Mouse (Mus musculus): ENCODE measurements at regions not wholly inside any gene's neighbourhood (a gene's known extent, or its start where the extent isn't known, plus 50 kb on each side); places are given as distances from the start of the nearest gene placed in this dataset.

DNA sequence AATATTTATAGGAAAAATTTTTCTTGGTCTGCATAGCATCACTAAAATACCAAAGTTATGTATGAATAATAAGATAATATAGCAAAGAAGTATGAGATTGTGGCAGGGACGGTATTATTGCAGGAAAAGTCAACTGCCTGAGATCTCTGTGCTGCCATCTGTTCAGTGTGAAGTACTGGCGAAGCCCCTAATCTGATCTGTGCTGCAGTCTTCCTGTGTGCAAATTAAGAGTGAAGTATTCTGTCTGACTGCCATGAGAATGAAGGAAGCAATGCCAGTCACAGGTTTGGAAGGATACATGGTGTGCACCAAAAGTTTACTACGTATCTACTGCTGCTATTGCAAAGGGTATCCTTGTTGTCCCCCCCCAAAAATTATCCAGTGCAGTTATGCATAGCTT lies 501.5 kb downstream of the Rab28 start:
- DNase-seq (ENCODE audit: low spot score) (no peak), ATAC-seq (ENCODE audit: low FRiP score) (no peak)
- Histone ChIP-seq H3K27me3 (ENCODE audit: control insufficient read depth, insufficient read depth, low read length) (no peaks in the 10 kb centered on the region), H3K4me2 (replicated peaks; ENCODE audit: low read depth, low read length) (no peak overlapping the region), H3K9ac (ENCODE audit: low read depth, low read length) (no peak overlapping the region), H3K4me3 (ENCODE audit: low read depth, low read length) (no peak overlapping the region), H3K4me1 (replicated peaks; ENCODE audit: control insufficient read depth, insufficient read depth, low read length) (no peaks in the 10 kb centered on the region), H3K27ac (ENCODE audit: low read depth, low read length) (no peak overlapping the region), H3K36me3 (ENCODE audit: control insufficient read depth, insufficient read depth, low read length) (no peaks in the 10 kb centered on the region), H3K9me3 (ENCODE audit: control insufficient read depth, low read length) (no peaks in the 10 kb centered on the region)
- WGBS, result 91% methylated on average over 3 of the region's 3 CpGs

DNA sequence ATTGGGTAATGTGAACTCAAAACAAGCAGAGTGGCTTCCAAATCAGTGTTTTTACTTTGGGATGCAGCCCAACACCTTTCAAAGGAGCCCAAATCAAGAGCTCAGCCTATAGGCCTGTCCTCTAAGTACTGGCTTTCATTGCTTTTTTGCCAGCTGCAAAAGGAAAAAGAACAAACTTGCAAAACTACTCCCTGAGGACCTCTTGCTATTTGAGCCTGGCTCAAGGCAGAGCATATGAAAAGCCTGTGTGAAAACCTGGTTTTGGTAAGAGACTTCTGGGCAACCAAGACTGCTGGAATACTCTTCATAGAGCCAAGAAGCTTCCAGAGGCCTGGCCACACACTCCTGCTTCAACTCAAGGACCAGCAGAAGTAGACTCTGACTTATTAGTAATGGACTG lies 503.5 kb downstream of the Rab28 start:
- ATAC-seq (ENCODE audit: low FRiP score) (no peak), DNase-seq (ENCODE audit: low spot score) (no peak)
- Histone ChIP-seq H3K9ac (ENCODE audit: low read depth, low read length) (no peak overlapping the region), H3K27me3 (ENCODE audit: control insufficient read depth, insufficient read depth, low read length) (no peaks in the 10 kb centered on the region), H3K4me2 (replicated peaks; ENCODE audit: low read depth, low read length) (no peak overlapping the region), H3K27ac (ENCODE audit: low read depth, low read length) (no peak overlapping the region), H3K4me1 (replicated peaks; ENCODE audit: control insufficient read depth, insufficient read depth, low read length) (no peaks in the 10 kb centered on the region), H3K9me3 (ENCODE audit: control insufficient read depth, low read length) (no peaks in the 10 kb centered on the region), H3K36me3 (ENCODE audit: control insufficient read depth, insufficient read depth, low read length) (no peaks in the 10 kb centered on the region), H3K4me3 (ENCODE audit: low read depth, low read length) (no peak overlapping the region)

- 70% methylated on average over 5 of the region's 5 CpGs for WGBS
- no peaks in the 10 kb centered on the region for H3K36me3 ChIP-seq (ENCODE audit: control insufficient read depth, insufficient read depth, low read length)
- no peak for ATAC-seq (ENCODE audit: low FRiP score)
- H3K4me1 ChIP-seq (replicated peaks; ENCODE audit: control insufficient read depth, insufficient read depth, low read length), result no peaks in the 10 kb centered on the region
- no peaks in the 10 kb centered on the region for H3K9me3 ChIP-seq (ENCODE audit: control insufficient read depth, low read length)
- H3K27ac ChIP-seq (ENCODE audit: low read depth, low read length), result no peak overlapping the region
- no peaks in the 10 kb centered on the region for H3K27me3 ChIP-seq (ENCODE audit: control insufficient read depth, insufficient read depth, low read length)
- no peak for DNase-seq (ENCODE audit: low spot score)
- no peak overlapping the region for H3K9ac ChIP-seq (ENCODE audit: low read depth, low read length)
- H3K4me3 ChIP-seq (ENCODE audit: low read depth, low read length), result no peak overlapping the region
- H3K4me2 ChIP-seq (replicated peaks; ENCODE audit: low read depth, low read length), result no peak overlapping the region
These were observed 520.8 kb downstream of the Rab28 start for GRCm38 (mm10) chr5:41187193-41187592.

GRCm38 (mm10) chr5:41177220-41177619 lies 530.7 kb downstream of the Rab28 start:
- H3K9ac ChIP-seq (ENCODE audit: low read depth, low read length), result no peak overlapping the region
- 91% methylated on average over 3 of the region's 3 CpGs for WGBS

GRCm38 (mm10) chr5:41165870-41166626 lies 541.9 kb downstream of the Rab28 start:
- ATAC-seq (ENCODE audit: low FRiP score), result no peak
- 83% methylated on average over 14 of the region's 14 CpGs for WGBS
- H3K27ac ChIP-seq (ENCODE audit: low read depth, low read length), result no peak overlapping the region

More at GRCm38 (mm10) chr5:41177220-41177619, 530.7 kb downstream of the Rab28 start:
- no peak for DNase-seq (ENCODE audit: low spot score)
- H3K27me3 ChIP-seq (ENCODE audit: control insufficient read depth, insufficient read depth, low read length), result no peaks in the 10 kb centered on the region
- H3K4me1 ChIP-seq (replicated peaks; ENCODE audit: control insufficient read depth, insufficient read depth, low read length), result no peaks in the 10 kb centered on the region
- no peak overlapping the region for H3K4me3 ChIP-seq (ENCODE audit: low read depth, low read length)
- no peaks in the 10 kb centered on the region for H3K36me3 ChIP-seq (ENCODE audit: control insufficient read depth, insufficient read depth, low read length)
- ATAC-seq (ENCODE audit: low FRiP score), result no peak
- H3K4me2 ChIP-seq (replicated peaks; ENCODE audit: low read depth, low read length), result no peak overlapping the region
- H3K9me3 ChIP-seq (ENCODE audit: control insufficient read depth, low read length), result no peaks in the 10 kb centered on the region
- H3K27ac ChIP-seq (ENCODE audit: low read depth, low read length), result no peak overlapping the region

DNA sequence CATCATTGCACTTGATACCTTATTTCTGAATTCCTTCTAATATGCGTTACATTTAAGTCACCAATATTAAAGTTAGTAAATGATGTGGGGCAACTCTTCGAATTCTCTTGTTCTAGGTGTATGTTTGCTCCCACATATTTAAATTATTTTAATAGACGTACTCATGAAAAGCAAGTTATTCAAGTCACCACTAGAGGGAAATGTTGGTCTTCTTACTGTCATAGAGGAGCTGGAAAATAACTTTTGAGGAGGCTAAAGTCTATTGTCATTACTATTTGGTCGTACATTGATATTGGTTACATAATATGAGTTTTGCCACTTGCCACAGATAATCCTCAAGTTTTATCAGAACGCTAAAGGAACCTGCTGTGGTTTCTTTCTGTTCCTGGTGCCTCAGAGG lies 582.9 kb downstream of the Rab28 start:
- H3K27me3 ChIP-seq (ENCODE audit: control insufficient read depth, insufficient read depth, low read length), result no peaks in the 10 kb centered on the region
- WGBS, result 27% methylated on average over 5 of the region's 5 CpGs
- no peak overlapping the region for H3K4me2 ChIP-seq (replicated peaks; ENCODE audit: low read depth, low read length)
- no peaks in the 10 kb centered on the region for H3K4me1 ChIP-seq (replicated peaks; ENCODE audit: control insufficient read depth, insufficient read depth, low read length)
- ATAC-seq (ENCODE audit: low FRiP score), result no peak
- no peaks in the 10 kb centered on the region for H3K36me3 ChIP-seq (ENCODE audit: control insufficient read depth, insufficient read depth, low read length)
- H3K9ac ChIP-seq (ENCODE audit: low read depth, low read length), result no peak overlapping the region
- no peak overlapping the region for H3K27ac ChIP-seq (ENCODE audit: low read depth, low read length)
- DNase-seq (ENCODE audit: low spot score), result peak; percentile 17
- H3K4me3 ChIP-seq (ENCODE audit: low read depth, low read length), result no peak overlapping the region
- no peaks in the 10 kb centered on the region for H3K9me3 ChIP-seq (ENCODE audit: control insufficient read depth, low read length)

More at GRCm38 (mm10) chr5:41165870-41166626, 541.9 kb downstream of the Rab28 start:
- Histone ChIP-seq H3K4me2 (replicated peaks; ENCODE audit: low read depth, low read length) (no peak overlapping the region), H3K27me3 (ENCODE audit: control insufficient read depth, insufficient read depth, low read length) (no peaks in the 10 kb centered on the region), H3K4me3 (ENCODE audit: low read depth, low read length) (no peak overlapping the region), H3K36me3 (ENCODE audit: control insufficient read depth, insufficient read depth, low read length) (no peaks in the 10 kb centered on the region), H3K9ac (ENCODE audit: low read depth, low read length) (no peak overlapping the region), H3K9me3 (ENCODE audit: control insufficient read depth, low read length) (no peaks in the 10 kb centered on the region), H3K4me1 (replicated peaks; ENCODE audit: control insufficient read depth, insufficient read depth, low read length) (no peaks in the 10 kb centered on the region)
- DNase-seq (ENCODE audit: low spot score), result no peak

GRCm38 (mm10) chr5:41117658-41118057 lies 590.3 kb downstream of the Rab28 start:
- no peak overlapping the region for H3K4me2 ChIP-seq (replicated peaks; ENCODE audit: low read depth, low read length)
- H3K9ac ChIP-seq (ENCODE audit: low read depth, low read length), result no peak overlapping the region
- DNase-seq (ENCODE audit: low spot score) (no peak), ATAC-seq (ENCODE audit: low FRiP score) (no peak)
- H3K27me3 ChIP-seq (ENCODE audit: control insufficient read depth, insufficient read depth, low read length), result no peaks in the 10 kb centered on the region
- H3K27ac ChIP-seq (ENCODE audit: low read depth, low read length), result no peak overlapping the region
- H3K4me1 ChIP-seq (replicated peaks; ENCODE audit: control insufficient read depth, insufficient read depth, low read length), result no peaks in the 10 kb centered on the region
- H3K36me3 ChIP-seq (ENCODE audit: control insufficient read depth, insufficient read depth, low read length), result no peaks in the 10 kb centered on the region
- H3K4me3 ChIP-seq (ENCODE audit: low read depth, low read length), result no peak overlapping the region
- no peaks in the 10 kb centered on the region for H3K9me3 ChIP-seq (ENCODE audit: control insufficient read depth, low read length)
- 55% methylated on average over 3 of the region's 3 CpGs for WGBS

DNA sequence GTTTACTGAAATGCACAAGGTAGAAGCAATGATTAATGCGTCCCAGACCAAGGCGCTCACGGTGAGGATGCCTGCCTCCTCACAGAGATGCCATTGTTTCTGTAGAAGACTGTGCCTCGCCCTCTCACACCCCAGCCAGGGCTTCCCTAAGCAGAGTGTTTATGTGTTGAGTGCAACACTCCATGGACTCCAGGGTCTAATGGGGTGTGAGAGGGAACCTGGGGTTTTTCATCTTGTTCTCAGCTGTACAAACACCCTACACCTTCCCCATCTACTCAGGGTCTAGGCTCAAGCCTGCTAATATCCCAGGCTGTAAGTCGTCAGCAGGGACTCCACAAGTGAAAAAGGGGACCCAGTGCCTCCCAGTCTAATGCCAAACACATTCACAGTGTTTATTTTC lies 620.2 kb downstream of the Rab28 start:
- H3K9me3 ChIP-seq (ENCODE audit: control insufficient read depth, low read length), result no peaks in the 10 kb centered on the region
- ATAC-seq (ENCODE audit: low FRiP score) (no peak), DNase-seq (ENCODE audit: low spot score) (no peak)
- no peaks in the 10 kb centered on the region for H3K4me1 ChIP-seq (replicated peaks; ENCODE audit: control insufficient read depth, insufficient read depth, low read length)
- H3K4me2 ChIP-seq (replicated peaks; ENCODE audit: low read depth, low read length), result no peak overlapping the region
- WGBS, result 46% methylated on average over 5 of the region's 5 CpGs
- no peaks in the 10 kb centered on the region for H3K36me3 ChIP-seq (ENCODE audit: control insufficient read depth, insufficient read depth, low read length)
- no peak overlapping the region for H3K9ac ChIP-seq (ENCODE audit: low read depth, low read length)
- H3K4me3 ChIP-seq (ENCODE audit: low read depth, low read length), result no peak overlapping the region
- H3K27ac ChIP-seq (ENCODE audit: low read depth, low read length), result no peak overlapping the region
- no peaks in the 10 kb centered on the region for H3K27me3 ChIP-seq (ENCODE audit: control insufficient read depth, insufficient read depth, low read length)

DNA sequence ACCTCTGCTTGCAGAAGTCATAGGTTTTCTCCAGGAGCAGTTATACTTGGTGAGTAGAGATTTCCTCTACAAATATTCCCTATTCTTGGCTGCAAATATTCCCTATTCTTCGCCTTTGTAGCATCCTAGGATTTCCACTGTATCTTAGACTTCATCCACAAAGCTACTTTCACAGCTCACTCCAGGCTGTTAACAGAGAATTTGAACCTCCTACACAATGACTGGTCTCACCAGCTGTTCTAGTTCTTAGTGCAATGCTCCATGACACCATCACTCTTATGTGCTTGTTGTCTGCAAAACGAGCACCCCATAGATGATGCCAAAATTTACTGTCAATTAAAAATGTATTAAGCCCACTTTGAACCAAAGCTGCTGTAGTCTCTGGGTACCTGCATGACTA lies 631.5 kb downstream of the Rab28 start:
- Histone ChIP-seq H3K4me3 (ENCODE audit: low read depth, low read length) (no peak overlapping the region), H3K4me2 (replicated peaks; ENCODE audit: low read depth, low read length) (no peak overlapping the region), H3K27ac (ENCODE audit: low read depth, low read length) (no peak overlapping the region), H3K9ac (ENCODE audit: low read depth, low read length) (no peak overlapping the region), H3K36me3 (ENCODE audit: control insufficient read depth, insufficient read depth, low read length) (no peaks in the 10 kb centered on the region), H3K9me3 (ENCODE audit: control insufficient read depth, low read length) (no peaks in the 10 kb centered on the region), H3K4me1 (replicated peaks; ENCODE audit: control insufficient read depth, insufficient read depth, low read length) (no peaks in the 10 kb centered on the region), H3K27me3 (ENCODE audit: control insufficient read depth, insufficient read depth, low read length) (no peaks in the 10 kb centered on the region)
- WGBS, result 85% methylated on average over 2 of the region's 2 CpGs
- ATAC-seq (ENCODE audit: low FRiP score) (no peak), DNase-seq (ENCODE audit: low spot score) (no peak)

Data from hindbrain, embryonic 11.5 days (tissue).